Mouse (Mus musculus) testis, postnatal 14 days (tissue): ENCODE data around the gene Brms1.
"Not testable (repeated sequence)": the region's sequence is repeated elsewhere in the genome, so short reads cannot be mapped to it uniquely, and the experiment has no call there.

ENCODE experiments used
- DNase-seq: peaks from one replicate; pipeline ENCODE4 v3.0.0; 2021; ENCODE audit warnings: low spot score

Brms1 gene

DNA sequence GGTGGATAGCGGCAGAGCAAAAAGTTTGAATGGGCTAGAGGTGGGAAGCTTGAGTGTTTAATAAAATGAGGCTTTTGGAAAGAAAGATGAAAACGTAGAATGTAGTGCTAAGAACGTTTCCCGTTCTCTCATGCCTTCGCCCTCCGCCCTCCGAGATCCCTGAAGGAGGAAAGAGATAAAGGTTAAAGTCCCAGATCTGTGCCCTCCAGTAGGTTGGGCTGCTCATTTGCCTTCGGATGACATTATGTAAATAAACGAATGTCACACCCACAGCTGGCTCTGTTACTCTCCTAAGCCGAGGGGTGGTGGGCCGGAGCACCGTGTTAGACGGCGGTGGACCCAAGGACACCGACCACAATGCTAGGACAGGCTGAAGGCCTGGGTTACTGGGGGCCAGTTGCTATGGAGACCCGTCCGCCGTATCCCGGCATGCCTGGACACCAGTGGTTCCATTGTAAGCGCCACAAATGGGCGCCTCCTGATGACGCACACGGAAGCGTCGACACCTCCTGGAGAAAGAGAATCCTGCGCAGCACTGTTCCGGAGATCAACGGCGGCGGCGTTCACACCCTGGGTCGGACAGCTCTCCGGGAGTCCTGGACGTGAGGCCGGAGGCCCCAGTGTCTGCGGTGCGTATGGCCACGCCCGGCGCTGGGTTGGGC is at the start of gene Brms1:
Brms1 (plus strand) TSS at position 493 of the 662 bp plus-strand sequence.
- peak; percentile 94 for DNase-seq

DNA sequence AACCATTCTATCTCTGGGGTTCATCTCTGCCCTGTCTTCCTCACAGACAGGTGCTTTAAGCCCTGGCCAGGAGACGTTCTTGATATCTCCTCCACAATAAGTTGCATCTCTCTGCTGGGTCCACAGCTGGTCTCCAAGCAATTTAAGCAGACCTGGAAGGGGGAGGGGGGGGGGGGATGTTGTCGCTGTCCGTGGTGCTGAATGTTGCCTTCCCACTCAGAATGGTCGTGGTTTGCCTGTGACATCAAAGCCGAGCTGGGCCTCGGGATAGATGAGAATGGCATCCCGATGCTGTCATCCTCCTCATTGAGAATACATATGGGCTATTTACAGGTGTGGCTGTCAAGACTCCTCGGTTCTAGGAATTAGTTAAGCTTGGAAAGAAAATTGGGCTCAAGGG is 48.8 kb upstream of the Brms1 start:
- DNase-seq, result no peak

DNA sequence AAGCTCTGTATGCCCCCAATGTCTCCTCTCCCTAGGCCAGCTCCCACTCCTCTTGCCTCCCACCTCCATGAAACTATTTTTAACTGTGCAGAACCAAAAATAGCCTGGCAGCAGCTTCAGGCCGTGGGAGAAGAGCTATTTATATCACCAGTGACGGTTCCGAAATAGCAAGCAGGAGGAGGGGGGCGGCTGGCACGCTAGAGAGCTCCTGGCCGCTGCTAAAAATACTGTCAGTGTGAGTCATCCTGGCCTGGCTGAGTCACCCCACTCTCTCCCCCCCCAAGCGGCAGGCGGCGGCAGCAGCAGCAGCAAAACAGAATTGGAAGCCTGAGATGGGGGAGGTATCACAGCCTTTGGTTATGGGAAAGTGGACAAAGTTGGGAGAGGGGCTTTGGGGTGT is 48.2 kb upstream of the Brms1 start:
- no peak for DNase-seq

DNA sequence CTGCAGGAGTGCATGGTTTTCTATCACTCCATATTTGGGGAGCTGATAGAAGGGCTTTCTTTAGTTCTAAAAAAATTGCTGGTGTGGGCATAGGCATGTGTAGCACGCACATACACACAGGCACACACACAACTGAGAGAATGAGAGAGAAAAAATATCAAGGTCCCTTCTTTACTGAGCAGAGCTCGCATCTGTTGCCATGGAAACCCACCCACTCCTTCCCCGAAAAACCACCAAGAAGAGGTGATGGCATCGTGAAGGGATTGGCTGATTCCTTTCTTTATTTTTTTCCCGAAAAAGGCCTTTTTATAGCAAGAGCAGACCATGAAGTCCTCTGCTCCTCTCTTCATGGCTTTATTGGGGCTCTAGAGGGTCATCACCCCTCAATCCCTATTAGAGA is 47.1 kb upstream of the Brms1 start:
- no peak for DNase-seq

DNA sequence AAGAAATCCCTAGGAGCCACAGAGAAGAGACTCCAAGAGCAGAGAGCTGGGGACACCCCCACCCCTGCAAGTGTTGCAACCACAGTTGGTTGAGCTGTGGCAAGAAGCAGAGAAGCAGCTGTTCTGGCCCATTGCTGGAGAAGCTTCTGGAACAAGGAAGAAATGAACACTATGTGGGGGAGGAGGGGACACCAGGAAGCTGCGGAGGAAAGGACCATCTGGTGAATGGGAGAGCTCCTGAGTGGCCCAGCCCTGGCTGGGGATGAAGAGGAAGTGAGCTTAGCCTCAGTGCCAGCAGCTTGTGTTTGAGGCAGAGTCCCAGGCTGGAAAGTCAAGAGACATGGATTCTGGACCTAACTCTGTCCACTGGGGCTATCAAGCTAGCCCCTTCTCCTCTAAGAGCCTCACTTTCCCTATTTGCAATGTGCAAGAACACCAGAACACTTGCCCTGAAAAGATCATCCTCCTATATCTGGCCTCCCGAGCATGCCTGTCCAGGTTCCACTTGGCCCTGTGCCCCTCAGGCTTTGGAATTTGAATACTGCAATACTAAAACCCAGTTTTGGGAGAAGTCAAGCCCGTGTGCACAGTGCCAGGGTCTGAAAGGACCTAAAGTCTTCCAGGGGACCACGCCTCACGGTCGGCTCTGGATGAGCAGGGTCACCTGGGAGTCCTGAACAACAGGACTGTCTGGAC is 41.6 kb upstream of the Brms1 start:
- DNase-seq, result no peak

DNA sequence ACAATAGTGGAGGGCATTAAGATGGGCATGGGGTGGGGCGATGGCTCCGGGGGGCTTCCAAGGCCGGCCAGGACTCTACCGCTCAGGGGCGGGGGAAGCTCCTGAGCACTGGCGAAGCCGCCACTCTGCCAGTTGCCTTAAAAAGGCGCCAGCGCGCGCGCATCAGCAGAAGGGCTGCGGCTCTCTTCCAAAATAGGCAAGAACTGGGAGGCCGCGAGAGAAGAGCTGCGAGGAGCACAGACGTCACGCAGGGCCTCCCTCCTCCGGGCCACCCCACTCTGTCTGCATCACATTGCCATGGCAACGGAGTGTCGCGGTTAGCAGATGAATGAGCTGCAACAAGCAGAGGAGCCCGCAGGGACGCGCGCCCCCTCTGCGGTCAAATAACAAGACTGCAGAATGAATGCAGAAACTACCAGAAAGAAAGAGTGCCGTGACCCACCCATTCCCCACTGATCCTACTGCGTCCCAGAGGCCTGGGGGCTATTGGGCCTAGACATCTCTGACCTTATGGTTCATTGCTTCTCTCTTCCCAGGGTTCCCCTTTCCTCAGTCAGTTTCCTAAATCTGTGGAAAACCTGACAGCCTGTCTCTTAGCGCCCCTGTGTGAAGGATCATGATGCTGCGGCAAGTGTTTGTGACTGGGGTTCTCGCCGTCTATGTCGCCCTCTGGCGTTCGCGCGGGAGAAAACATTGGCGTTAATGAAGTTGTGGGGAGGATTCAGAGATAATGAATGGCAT is 39.3 kb upstream of the Brms1 start:
- peak; percentile 66 for DNase-seq

DNA sequence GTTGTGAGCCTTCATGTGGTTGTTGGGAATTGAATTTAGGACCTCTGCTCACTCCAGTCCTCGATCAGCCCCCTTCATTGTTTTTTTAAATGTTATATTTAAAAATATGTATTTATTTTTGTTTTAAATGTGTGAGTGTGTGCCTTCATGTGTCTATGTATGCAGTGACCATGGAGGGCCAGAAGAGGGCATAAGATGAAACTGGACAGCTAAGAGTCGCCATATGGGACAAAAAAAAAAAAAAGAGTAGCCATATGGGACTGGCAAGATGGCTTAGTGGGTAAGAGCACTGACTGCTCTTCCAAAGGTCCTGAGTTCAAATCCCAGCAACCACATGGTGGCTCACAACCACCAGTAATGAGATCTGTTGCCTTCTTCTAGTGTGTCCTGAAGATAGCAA is 37.5 kb upstream of the Brms1 start:
- DNase-seq, result not testable (repeated sequence)

DNA sequence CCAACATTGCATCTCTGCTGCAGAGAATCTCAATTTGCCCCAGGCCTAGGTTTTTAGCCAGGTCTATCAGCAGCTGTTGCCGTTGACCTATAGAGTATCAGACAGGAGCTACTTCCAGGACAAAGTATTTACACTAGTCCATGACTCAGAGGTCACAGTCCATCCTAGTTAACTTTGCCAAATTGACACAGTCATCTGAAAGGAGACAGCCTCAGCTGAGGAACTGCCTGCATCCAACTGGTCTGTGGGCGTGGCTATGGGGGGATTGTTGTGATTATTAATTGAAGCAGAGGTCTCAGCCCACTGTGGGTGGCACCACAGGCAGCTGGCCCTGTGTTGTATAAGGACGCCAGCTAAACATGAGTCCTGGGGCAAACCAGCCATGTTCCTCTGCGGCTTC is 36.2 kb upstream of the Brms1 start:
- no peak for DNase-seq

DNA sequence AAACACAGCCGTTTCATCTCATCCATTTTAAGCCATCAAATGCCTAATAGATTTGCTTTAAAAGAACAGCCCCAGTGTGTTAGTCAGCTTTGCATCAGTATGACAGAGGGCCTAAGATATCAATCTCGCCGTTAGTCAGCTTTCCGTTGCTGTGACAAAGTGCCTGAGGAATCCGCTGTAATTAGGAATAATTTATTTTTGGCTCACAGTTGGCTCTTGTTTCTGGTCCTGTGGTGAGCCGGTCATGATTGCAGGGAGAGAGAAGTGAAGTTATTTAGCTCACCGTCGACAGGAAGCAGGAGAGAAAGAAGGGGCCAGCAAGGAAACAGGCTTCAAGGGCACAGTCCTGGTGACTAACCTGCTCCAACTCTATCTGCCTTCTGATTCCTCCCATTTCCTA is 28.0 kb upstream of the Brms1 start:
- DNase-seq, result no peak

DNA sequence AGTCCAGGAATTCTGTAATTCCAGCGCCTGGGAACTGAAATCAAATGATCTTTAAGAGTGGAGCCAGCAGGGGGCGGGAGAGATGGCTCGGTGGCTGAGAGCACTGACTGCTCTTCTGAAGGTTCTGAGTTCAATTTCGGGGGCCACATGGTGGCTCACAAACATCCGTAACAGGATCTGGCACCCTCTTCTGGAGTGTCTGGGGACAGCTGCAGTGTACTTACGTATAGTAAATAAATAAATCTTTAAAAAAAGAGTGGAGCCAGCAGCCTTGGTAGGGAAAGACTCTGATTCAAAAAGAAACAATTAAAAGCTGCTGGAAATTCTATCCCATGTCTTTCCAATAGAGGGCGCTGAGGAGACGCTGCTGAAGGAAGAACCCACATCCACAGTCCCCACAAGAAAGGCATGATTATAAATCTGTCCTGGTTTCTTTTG is 26.2 kb upstream of the Brms1 start:
- DNase-seq, result no peak

DNA sequence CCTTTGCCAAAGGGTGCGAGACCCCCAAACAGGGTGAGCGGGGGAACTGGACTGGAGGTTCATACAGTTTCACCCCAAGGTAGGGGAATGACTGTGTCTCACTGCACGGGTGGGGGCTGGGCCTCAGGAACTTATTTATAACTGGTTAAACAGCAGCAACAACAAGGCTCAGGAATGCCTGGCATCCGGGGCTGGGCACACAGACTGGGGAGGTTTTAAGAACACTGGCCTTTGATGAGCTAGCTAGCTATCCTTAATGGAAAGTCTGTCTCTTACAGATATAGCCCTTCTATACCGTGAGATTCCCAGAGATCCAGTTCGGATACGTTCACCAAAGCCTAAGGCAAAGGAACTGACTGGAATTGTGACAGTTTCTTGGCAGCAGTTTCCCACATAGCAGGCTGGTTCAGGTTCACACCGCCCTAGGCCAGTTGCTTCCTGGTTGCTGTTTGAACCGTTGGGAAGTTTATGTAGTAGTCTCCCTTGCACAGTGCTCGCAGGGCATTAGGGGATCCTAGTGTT is 24.9 kb upstream of the Brms1 start:
- no peak for DNase-seq

DNA sequence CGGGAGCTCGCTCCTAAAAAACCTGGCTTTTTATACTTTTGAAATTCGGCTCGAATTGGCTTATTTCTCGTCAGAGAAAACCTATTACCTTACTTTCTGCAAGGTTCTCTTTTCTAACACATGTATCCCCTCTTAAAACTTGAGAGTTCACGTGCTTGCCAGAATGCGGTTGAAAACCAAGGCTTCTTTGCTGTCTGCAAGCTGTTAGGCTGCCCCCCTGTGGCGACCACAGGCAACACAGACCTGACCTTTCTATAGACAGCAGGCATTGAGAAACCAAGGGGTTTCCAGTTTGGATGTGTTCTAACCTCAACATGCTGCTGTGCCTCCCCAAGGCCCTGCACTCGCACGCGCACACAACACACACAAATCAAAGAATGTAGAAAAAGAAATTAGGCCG is 24.4 kb upstream of the Brms1 start:
- DNase-seq, result peak; percentile 65

DNA sequence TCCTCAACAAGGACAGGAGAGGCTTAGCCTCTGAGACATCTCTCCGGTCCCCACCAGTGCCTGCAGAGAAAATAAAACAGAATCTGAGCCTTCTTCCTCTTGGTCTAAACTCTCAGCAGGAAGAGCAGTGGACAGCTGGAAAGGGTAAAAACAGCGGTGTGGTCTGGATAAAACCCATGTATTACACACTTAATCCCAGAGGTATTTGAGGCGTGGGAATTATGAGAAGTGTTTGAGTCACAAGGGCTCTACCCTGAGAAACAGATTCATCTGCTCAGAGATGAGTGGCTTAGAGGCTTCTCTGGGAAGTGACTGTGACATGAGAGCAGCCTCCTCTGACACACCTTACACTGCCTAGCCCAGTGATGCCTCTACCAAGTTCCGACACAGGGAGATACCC is 23.5 kb upstream of the Brms1 start:
- DNase-seq, result no peak

DNA sequence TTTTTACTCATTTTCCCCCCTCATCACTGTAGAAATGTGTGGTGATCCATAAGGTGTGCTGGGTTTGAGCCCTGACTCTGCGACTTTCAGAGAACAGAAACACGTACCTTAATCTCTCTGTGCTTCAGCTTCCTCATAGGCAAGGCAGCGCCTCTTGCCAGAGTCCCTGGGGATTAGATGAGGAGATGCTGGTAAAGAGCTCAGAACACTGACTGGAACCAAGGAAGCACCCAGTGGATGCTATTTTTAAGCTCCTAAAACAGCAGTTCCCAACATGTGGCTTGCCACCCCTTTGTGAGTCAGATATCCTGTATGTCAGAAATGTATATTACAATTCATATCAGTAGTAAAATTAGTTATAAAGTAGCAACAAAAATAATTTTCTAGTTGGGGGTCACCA is 23.0 kb upstream of the Brms1 start:
- DNase-seq, result no peak

DNA sequence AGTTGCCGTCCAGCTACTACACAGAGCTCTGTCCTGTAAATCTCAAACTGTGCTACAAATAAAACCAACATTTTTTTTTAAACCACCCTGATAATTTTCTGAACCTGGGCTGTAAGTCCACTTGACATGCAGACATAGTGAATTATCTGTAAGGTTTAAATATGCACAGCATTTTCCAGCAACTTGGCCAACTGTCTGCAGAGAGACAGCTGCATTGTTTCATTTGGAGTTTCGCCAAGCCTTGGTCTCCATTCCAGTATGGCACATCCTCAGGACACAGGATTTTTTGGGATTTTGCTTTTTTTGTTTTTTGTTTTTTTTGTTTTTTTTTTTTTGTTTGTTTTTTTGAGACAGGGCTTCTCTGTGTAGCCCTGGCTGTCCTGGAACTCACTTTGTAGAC is 19.7 kb upstream of the Brms1 start:
- no peak for DNase-seq

DNA sequence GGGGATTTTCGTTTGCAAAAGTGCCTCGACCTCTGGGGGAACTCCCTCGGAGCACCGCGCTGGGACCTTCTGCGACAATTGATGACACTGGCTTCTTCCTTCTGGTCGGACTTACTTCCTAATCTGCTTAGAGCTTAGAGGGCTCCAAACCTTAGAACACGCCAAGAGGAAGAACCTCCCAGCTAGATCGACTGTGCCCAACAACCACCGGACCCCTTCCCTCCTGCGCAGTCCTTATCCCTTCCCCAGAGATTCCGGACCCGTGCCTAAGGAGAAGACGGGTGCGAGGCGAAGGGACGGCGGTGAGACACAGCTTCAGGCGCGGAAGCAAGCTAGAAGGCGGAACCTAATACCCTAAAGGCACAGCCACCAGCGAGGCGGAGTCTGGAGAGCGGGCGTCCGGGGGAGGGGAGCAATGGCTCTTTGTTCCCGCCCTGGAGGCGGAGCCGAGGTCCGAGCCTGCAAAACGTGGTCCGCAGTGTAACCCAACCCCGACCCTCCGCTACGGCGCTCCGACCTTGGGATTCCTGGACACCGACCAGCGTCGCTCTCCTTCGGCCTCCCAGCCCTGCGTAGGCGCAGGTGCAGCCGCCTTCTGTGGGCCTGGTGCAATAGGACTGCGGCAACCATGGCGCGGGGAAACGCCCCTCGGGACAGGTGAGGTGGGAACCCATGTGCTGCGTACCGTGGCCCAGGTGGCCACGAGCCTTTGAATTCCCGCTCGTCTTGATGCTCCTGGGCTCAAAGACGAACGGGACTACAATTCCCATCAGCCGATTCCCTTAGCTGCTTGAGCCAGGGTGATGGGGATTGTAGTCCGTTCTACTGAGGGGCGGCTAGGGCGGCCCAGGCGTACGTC is 17.3 kb upstream of the Brms1 start, which contains the start of gene Slc29a2:
Slc29a2 (plus strand) TSS at position 240 of the 859 bp plus-strand sequence.
- DNase-seq, result peak; percentile 88

DNA sequence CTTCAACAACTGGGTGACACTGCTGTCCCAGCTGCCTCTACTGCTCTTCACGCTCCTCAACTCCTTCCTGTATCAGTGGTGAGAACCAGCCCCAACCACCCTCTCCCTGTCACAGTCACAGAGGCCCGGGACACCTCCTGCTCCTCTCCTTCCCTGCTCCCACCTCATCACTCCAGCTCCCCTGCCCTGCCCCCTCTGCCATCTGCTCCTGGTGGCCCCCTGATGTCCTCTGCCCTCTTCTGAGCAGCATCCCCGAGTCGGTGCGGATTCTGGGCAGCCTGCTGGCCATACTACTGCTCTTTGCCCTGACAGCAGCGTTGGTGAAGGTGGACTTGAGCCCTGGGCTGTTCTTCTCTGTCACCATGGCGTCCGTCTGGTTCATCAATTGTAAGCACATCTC is 15.0 kb upstream of the Brms1 start:
- DNase-seq, result no peak

DNA sequence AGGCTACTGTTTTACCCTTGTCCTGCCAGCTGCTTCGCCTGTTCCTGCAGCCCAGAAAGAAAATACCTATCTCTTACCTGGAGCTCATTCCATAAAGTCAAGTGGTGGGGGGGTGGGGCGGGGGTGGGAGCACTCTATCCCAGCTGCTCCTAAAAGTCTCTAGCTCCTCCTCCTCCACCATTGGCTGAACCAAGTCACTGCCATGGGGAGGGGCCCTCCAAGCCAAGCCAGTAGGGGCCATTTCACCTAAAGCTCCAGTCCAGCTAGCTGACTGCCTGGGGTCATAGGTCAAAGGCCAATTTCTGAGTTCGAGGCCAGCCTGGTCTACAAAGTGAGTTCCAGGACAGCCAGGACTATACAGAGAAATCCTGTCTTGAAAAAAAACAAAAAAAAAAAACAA is 8.5 kb upstream of the Brms1 start:
- DNase-seq, result no peak

DNA sequence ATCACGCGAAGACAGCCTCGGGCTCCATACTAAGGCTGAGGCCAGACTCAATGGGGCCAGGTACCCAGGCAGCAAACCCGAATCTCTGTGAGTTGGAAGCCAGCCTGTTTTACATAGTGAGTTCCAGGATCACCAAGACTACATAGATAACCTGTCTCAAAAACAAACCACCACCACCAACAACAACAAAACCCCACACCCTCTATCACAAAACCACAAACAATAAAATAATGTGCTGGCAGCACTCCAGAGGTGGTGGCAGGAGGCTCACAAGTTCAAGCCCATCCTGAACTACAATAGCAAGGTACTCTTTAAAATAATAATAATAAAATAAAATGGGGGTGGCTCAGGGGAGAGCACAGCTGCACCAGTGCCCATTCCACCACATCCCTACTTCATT is 4.6 kb upstream of the Brms1 start:
- no peak for DNase-seq

DNA sequence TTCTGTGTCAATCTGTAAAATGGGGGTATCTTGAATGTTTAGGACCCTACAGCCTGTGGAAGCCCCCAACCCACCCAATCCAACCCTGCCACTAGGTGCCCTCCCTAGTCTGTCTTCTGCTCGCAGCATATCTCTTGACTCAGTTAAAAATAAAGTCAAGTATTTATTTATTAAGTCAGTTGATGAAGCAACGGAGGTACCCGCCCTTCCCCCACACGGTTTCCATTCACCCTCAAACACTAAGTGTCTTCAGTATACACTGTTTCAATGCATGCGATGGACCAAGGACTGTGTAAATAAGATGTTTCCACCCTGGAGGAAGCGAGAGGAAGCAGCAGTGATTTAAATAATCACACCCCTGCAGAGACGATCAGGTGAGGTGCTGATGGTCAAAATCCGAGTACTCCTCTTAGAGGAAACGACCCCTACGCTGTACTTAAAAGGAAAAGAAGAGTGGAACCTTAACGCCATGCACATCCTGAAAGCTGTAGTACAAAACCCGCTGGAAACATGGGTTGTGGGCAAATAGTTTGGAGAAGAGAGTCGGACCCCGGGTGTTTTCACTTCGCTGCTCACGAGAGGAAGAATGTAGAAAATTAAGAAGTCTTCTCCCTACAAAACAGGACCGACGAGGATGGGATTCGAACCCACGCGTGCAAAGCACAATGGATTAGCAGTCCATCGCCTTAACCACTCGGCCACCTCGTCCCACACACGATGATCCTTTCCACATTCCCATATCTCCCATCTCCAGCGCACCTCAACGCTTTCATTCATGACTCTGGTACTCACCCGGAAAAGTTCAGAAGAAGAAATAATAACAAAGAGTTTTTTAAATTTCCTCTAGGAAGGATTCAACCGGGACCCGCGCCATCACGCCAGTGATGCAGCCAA is 3.2 kb upstream of the Brms1 start:
- peak; percentile 77 for DNase-seq

DNA sequence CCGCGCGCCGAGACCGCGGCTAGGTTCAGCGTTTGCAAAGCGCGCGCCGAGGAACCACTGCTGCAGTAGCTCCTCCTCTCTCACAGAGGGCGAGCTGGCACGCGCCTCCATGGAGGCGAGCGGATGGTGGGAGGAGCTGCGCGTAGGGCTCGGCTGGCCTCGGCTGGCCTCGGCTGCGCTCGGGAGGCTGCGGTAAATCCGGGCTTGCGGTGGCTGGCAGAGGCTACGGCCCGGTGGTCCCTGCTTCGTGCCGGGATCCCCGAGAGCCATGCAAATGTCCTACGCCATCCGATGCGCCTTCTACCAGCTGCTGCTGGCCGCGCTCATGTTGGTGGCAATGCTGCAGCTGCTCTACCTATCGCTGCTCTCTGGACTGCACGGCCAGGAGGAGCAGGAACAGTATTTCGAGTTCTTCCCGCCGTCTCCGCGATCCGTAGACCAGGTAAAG is 2.4 kb upstream of the Brms1 start, which contains the start of the genes B4gat1 and AC124502.3:
B4gat1 (plus strand) TSS at position 118 of the 448 bp plus-strand sequence.
AC124502.3 (plus strand) TSS at position 183 of the 448 bp plus-strand sequence.
- DNase-seq, result peak; percentile 85
